Mouse (Mus musculus): Measurements from ENCODE around the gene Pde4b. TPM values are rescaled to one million over a fixed set of nuclear protein-coding genes. Genes with fewer than 3 reads are reported as not detected.

The Pde4b gene
- polyA plus RNA-seq, 1 experiment from 2014 or later: 51.2 TPM

- no peak for ATAC-seq (ENCODE audit: low read depth)
- no peak overlapping the region for H3K4me2 ChIP-seq (ENCODE audit: low read depth, low read length)
- H3K9ac ChIP-seq (replicated peaks; ENCODE audit: low read depth, low read length): no peak overlapping the region
- no peak overlapping the region for H3K4me3 ChIP-seq (ENCODE audit: low read depth, low read length)
- no peaks in the 10 kb centered on the region for H3K36me3 ChIP-seq (ENCODE audit: control insufficient read depth, insufficient read depth, low read length)
- H3K4me1 ChIP-seq (ENCODE audit: control insufficient read depth, insufficient read depth, low read length): no peaks in the 10 kb centered on the region
- 74% methylated on average over 4 of the region's 4 CpGs for WGBS
- H3K27ac ChIP-seq (ENCODE audit: low read depth, low read length): no peak overlapping the region
- H3K9me3 ChIP-seq (ENCODE audit: control insufficient read depth, low read length): no peaks in the 10 kb centered on the region
- no peaks in the 10 kb centered on the region for H3K27me3 ChIP-seq (ENCODE audit: control insufficient read depth, insufficient read depth, low read length)
Observed at GRCm38 (mm10) chr4:102148766-102149165, 61.4 kb downstream of the Pde4b start.

GRCm38 (mm10) chr4:102159178-102159577 lies 71.8 kb downstream of the Pde4b start:
- ATAC-seq (ENCODE audit: low read depth): no peak
- H3K36me3 ChIP-seq (ENCODE audit: control insufficient read depth, insufficient read depth, low read length): no peaks in the 10 kb centered on the region
- H3K4me3 ChIP-seq (ENCODE audit: low read depth, low read length): no peak overlapping the region
- no peaks in the 10 kb centered on the region for H3K4me1 ChIP-seq (ENCODE audit: control insufficient read depth, insufficient read depth, low read length)
- no peak overlapping the region for H3K9ac ChIP-seq (replicated peaks; ENCODE audit: low read depth, low read length)
- no peaks in the 10 kb centered on the region for H3K27me3 ChIP-seq (ENCODE audit: control insufficient read depth, insufficient read depth, low read length)
- no peak overlapping the region for H3K4me2 ChIP-seq (ENCODE audit: low read depth, low read length)
- H3K27ac ChIP-seq (ENCODE audit: low read depth, low read length): no peak overlapping the region
- H3K9me3 ChIP-seq (ENCODE audit: control insufficient read depth, low read length): no peaks in the 10 kb centered on the region

- 50% methylated on average over 3 of the region's 3 CpGs for WGBS
- Histone ChIP-seq H3K27me3 (ENCODE audit: control insufficient read depth, insufficient read depth, low read length) (no peaks in the 10 kb centered on the region), H3K27ac (ENCODE audit: low read depth, low read length) (no peak overlapping the region), H3K9ac (replicated peaks; ENCODE audit: low read depth, low read length) (no peak overlapping the region), H3K9me3 (ENCODE audit: control insufficient read depth, low read length) (no peaks in the 10 kb centered on the region), H3K4me3 (ENCODE audit: low read depth, low read length) (no peak overlapping the region), H3K36me3 (ENCODE audit: control insufficient read depth, insufficient read depth, low read length) (no peaks in the 10 kb centered on the region), H3K4me1 (ENCODE audit: control insufficient read depth, insufficient read depth, low read length) (no peaks in the 10 kb centered on the region), H3K4me2 (ENCODE audit: low read depth, low read length) (no peak overlapping the region)
- no peak for ATAC-seq (ENCODE audit: low read depth)
Observed at GRCm38 (mm10) chr4:102171636-102172035, 84.3 kb downstream of the Pde4b start.

- Histone ChIP-seq H3K4me2 (ENCODE audit: low read depth, low read length) (no peak overlapping the region), H3K27ac (ENCODE audit: low read depth, low read length) (no peak overlapping the region), H3K4me3 (ENCODE audit: low read depth, low read length) (no peak overlapping the region), H3K36me3 (ENCODE audit: control insufficient read depth, insufficient read depth, low read length) (no peaks in the 10 kb centered on the region), H3K9me3 (ENCODE audit: control insufficient read depth, low read length) (no peaks in the 10 kb centered on the region), H3K27me3 (ENCODE audit: control insufficient read depth, insufficient read depth, low read length) (no peaks in the 10 kb centered on the region), H3K4me1 (ENCODE audit: control insufficient read depth, insufficient read depth, low read length) (no peaks in the 10 kb centered on the region), H3K9ac (replicated peaks; ENCODE audit: low read depth, low read length) (no peak overlapping the region)
- 45% methylated on average over 7 of the region's 7 CpGs for WGBS
- ATAC-seq (ENCODE audit: low read depth): no peak
Observed at GRCm38 (mm10) chr4:102172711-102173213, 85.4 kb downstream of the Pde4b start.

GRCm38 (mm10) chr4:102175985-102176384 lies 88.6 kb downstream of the Pde4b start:
- no peak overlapping the region for H3K4me2 ChIP-seq (ENCODE audit: low read depth, low read length)
- WGBS: 88% methylated on average over 2 of the region's 2 CpGs

GRCm38 (mm10) chr4:102177258-102177657 lies 89.9 kb downstream of the Pde4b start:
- Histone ChIP-seq H3K27ac (ENCODE audit: low read depth, low read length) (no peak overlapping the region), H3K9ac (replicated peaks; ENCODE audit: low read depth, low read length) (no peak overlapping the region), H3K4me1 (ENCODE audit: control insufficient read depth, insufficient read depth, low read length) (no peaks in the 10 kb centered on the region), H3K4me2 (ENCODE audit: low read depth, low read length) (no peak overlapping the region), H3K9me3 (ENCODE audit: control insufficient read depth, low read length) (no peaks in the 10 kb centered on the region), H3K4me3 (ENCODE audit: low read depth, low read length) (no peak overlapping the region), H3K36me3 (ENCODE audit: control insufficient read depth, insufficient read depth, low read length) (no peaks in the 10 kb centered on the region), H3K27me3 (ENCODE audit: control insufficient read depth, insufficient read depth, low read length) (no peaks in the 10 kb centered on the region)
- no peak for ATAC-seq (ENCODE audit: low read depth)
- WGBS: 86% methylated on average over 5 of the region's 5 CpGs

More at GRCm38 (mm10) chr4:102175985-102176384, 88.6 kb downstream of the Pde4b start:
- no peak for ATAC-seq (ENCODE audit: low read depth)
- no peaks in the 10 kb centered on the region for H3K36me3 ChIP-seq (ENCODE audit: control insufficient read depth, insufficient read depth, low read length)
- no peak overlapping the region for H3K4me3 ChIP-seq (ENCODE audit: low read depth, low read length)
- no peaks in the 10 kb centered on the region for H3K27me3 ChIP-seq (ENCODE audit: control insufficient read depth, insufficient read depth, low read length)
- H3K4me1 ChIP-seq (ENCODE audit: control insufficient read depth, insufficient read depth, low read length): no peaks in the 10 kb centered on the region
- no peak overlapping the region for H3K9ac ChIP-seq (replicated peaks; ENCODE audit: low read depth, low read length)
- H3K27ac ChIP-seq (ENCODE audit: low read depth, low read length): no peak overlapping the region
- no peaks in the 10 kb centered on the region for H3K9me3 ChIP-seq (ENCODE audit: control insufficient read depth, low read length)

GRCm38 (mm10) chr4:102186888-102187287 lies 99.5 kb downstream of the Pde4b start:
- WGBS: 64% methylated on average over 5 of the region's 5 CpGs
- H3K9ac ChIP-seq (replicated peaks; ENCODE audit: low read depth, low read length): no peak overlapping the region
- H3K36me3 ChIP-seq (ENCODE audit: control insufficient read depth, insufficient read depth, low read length): no peaks in the 10 kb centered on the region
- no peaks in the 10 kb centered on the region for H3K4me1 ChIP-seq (ENCODE audit: control insufficient read depth, insufficient read depth, low read length)
- H3K4me2 ChIP-seq (ENCODE audit: low read depth, low read length): no peak overlapping the region
- H3K9me3 ChIP-seq (ENCODE audit: control insufficient read depth, low read length): no peaks in the 10 kb centered on the region
- H3K4me3 ChIP-seq (ENCODE audit: low read depth, low read length): no peak overlapping the region
- no peak for ATAC-seq (ENCODE audit: low read depth)
- no peak overlapping the region for H3K27ac ChIP-seq (ENCODE audit: low read depth, low read length)
- H3K27me3 ChIP-seq (ENCODE audit: control insufficient read depth, insufficient read depth, low read length): no peaks in the 10 kb centered on the region

GRCm38 (mm10) chr4:102197707-102198106 lies 110.4 kb downstream of the Pde4b start:
- Histone ChIP-seq H3K4me3 (ENCODE audit: low read depth, low read length) (no peak overlapping the region), H3K9me3 (ENCODE audit: control insufficient read depth, low read length) (no peaks in the 10 kb centered on the region), H3K27me3 (ENCODE audit: control insufficient read depth, insufficient read depth, low read length) (no peaks in the 10 kb centered on the region), H3K36me3 (ENCODE audit: control insufficient read depth, insufficient read depth, low read length) (no peaks in the 10 kb centered on the region), H3K4me2 (ENCODE audit: low read depth, low read length) (no peak overlapping the region), H3K4me1 (ENCODE audit: control insufficient read depth, insufficient read depth, low read length) (no peaks in the 10 kb centered on the region), H3K9ac (replicated peaks; ENCODE audit: low read depth, low read length) (no peak overlapping the region), H3K27ac (ENCODE audit: low read depth, low read length) (no peak overlapping the region)
- no peak for ATAC-seq (ENCODE audit: low read depth)
- 79% methylated on average over 5 of the region's 5 CpGs for WGBS

- no peaks in the 10 kb centered on the region for H3K27me3 ChIP-seq (ENCODE audit: control insufficient read depth, insufficient read depth, low read length)
- 87% methylated on average over 2 of the region's 2 CpGs for WGBS
- H3K4me2 ChIP-seq (ENCODE audit: low read depth, low read length): no peak overlapping the region
- H3K27ac ChIP-seq (ENCODE audit: low read depth, low read length): no peak overlapping the region
- no peak overlapping the region for H3K9ac ChIP-seq (replicated peaks; ENCODE audit: low read depth, low read length)
- H3K4me1 ChIP-seq (ENCODE audit: control insufficient read depth, insufficient read depth, low read length): no peaks in the 10 kb centered on the region
- no peaks in the 10 kb centered on the region for H3K9me3 ChIP-seq (ENCODE audit: control insufficient read depth, low read length)
- H3K36me3 ChIP-seq (ENCODE audit: control insufficient read depth, insufficient read depth, low read length): no peaks in the 10 kb centered on the region
- H3K4me3 ChIP-seq (ENCODE audit: low read depth, low read length): no peak overlapping the region
- no peak for ATAC-seq (ENCODE audit: low read depth)
Observed at GRCm38 (mm10) chr4:102209773-102210172, 122.4 kb downstream of the Pde4b start.

All from neural tube, embryonic 14.5 days (tissue).